Mouse (Mus musculus) CH12F3 (cell line): ENCODE measurements around the gene Chchd6.

ENCODE experiments used
- in situ Hi-C: fragments of 300-500 bp; cut with MboI; formaldehyde crosslinking; loops from 2 replicates; pipeline ENCODE4 v1.14.3; 2020; ENCODE audit warnings: low sequenced_read_pairs

Gene Chchd6

DNA sequence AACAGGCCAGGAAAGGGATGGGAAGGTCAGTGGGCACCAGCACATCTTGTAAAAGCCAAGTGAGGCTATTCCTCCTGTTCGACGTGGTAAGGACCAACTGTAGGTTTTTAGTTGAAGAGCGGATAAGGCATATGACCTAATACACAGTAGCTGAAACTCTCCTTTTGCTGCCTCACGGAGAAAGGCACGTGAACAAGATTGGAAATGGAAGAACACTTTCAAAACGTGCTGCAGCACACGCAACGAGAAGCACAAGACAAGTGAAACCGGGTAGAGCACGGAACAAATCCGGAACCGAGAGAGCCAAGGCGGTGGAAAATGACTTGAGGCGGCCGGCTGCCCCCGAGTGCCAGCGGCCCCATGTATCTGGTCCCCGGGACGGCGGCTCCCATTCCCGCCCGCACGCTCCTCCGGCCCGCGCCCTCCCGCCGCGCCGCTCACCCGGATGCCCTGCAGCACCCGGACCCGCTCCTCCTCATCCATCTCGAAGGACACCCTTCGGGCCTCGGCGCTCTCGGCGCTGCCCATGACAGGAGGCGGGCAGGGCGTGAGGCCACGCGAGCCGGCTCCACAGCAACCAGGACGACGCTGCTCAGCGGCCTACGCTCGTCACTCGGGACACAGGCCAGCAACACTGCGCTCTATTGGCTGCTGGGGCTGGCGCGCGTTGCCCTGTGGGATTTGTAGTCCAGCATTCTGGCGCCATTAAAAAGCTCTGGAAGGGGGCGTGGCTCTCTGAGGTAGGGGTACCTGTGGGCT lies at the start of gene Chchd6:
Chchd6 (minus strand) TSS at position 635 of the 759 bp plus-strand sequence.
- in situ Hi-C loops: no loop called here

GRCm38 (mm10) chr6:89644271-89645075 lies 49.0 kb upstream of the Chchd6 start:
- in situ Hi-C loops: no loop called here

DNA sequence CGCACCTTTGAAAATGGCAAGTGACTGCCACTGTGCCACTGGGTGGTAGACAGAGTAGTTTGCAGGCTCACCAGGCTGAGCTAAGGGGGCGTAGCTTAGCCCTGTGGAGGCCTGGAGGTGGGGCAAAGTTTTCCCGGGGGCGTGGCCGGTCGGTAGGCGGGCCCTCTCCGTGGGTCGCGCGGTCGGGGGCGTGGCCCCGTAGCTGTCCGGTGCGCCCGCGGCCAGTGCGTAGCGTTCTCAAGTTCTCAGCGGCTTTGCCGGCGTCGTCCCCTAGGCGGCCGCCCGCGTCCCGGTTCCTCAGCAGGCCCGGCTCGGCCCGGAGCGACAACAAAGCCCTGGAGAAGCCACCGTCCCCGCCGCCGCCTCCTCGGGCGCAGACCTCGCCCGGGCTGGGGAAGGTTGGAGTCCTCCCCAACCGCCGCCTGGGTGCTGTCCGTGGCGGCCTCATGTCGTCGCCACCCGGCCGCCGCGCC lies 48.4 kb upstream of the Chchd6 start, which contains the start of gene Txnrd3:
Txnrd3 (plus strand) TSS at position 191 of the 473 bp plus-strand sequence.
- in situ Hi-C loops: no loop called here

- in situ Hi-C loops: no loop called here
These were observed 43.6 kb upstream of the Chchd6 start for GRCm38 (mm10) chr6:89639025-89639424.

DNA sequence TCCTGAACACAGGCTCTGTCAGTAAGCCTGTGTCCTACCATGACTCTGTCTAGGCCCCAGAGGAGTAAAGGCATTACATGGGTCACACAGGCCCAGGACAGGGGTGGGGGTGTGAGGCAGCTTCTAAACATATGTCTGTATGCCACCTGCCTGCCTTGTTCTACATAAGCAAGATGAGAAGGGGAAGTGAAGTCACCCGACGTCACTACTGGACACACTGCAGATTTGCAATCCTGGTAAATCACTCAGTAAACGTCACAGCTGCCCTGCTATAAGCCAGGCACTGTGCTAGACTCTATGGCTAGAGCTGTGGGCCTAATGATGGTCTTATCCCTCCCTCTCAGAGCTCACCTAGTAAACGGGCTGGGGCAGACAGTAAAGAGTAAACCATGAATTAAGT lies 42.5 kb upstream of the Chchd6 start:
- in situ Hi-C loops: no loop called here

GRCm38 (mm10) chr6:89634400-89634799 lies 38.9 kb upstream of the Chchd6 start:
- in situ Hi-C loops: no loop called here

DNA sequence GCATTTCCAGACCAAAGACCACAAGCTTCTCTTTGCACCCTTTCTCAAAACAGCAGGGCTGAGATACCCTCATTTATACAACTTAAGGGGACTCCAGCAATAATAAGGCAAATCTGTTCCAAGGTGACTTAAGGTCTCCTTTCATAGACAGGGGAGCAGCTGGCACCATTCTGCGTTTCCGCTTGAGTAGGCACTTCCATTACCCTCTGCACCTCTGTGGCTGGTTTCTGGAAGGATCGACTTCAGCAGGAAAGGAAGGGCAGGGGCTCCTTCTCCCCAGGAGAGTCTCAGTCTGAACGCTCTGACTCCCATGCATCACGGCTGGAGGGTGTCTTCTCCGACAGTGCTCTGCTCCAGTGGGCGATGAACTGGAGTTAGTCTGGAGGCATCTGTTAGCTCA lies 37.7 kb upstream of the Chchd6 start:
- in situ Hi-C loops: no loop called here

- in situ Hi-C loops: no loop called here
These were observed 36.5 kb upstream of the Chchd6 start for GRCm38 (mm10) chr6:89631809-89632562.

- in situ Hi-C loops: no loop called here
These were observed 32.8 kb upstream of the Chchd6 start for GRCm38 (mm10) chr6:89628045-89628785.

GRCm38 (mm10) chr6:89622647-89623046 lies 27.2 kb upstream of the Chchd6 start:
- in situ Hi-C loops: no loop called here

- in situ Hi-C loops: no loop called here
These were observed 19.9 kb upstream of the Chchd6 start for GRCm38 (mm10) chr6:89615373-89615755.

- in situ Hi-C loops: no loop called here
These were observed 19.3 kb upstream of the Chchd6 start for GRCm38 (mm10) chr6:89614596-89615372.

- in situ Hi-C loops: no loop called here
These were observed 18.6 kb upstream of the Chchd6 start for GRCm38 (mm10) chr6:89614107-89614471.

GRCm38 (mm10) chr6:89613336-89614106 lies 18.1 kb upstream of the Chchd6 start:
- in situ Hi-C loops: no loop called here

DNA sequence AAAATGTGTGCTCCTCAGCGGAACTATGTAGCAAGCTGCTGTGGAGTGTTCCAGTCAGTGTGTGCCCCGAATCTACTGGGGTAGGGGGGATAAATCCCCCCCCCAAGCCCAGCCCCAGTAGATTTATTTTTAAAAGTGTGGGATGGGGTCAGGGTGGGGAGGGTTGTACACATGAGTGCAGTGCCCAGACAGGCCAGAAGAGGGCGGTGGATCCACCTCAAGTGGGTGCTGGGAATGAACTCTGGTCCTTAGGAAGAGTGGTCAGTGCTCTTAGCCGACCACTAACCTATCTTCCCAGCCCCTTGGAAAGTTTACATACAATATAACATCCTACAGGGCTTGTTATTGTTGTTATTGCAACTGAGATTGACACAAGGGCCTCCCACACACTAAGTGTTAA lies 12.5 kb upstream of the Chchd6 start:
- in situ Hi-C loops: no loop called here

GRCm38 (mm10) chr6:89606096-89606495 lies 10.6 kb upstream of the Chchd6 start:
- in situ Hi-C loops: no loop called here

DNA sequence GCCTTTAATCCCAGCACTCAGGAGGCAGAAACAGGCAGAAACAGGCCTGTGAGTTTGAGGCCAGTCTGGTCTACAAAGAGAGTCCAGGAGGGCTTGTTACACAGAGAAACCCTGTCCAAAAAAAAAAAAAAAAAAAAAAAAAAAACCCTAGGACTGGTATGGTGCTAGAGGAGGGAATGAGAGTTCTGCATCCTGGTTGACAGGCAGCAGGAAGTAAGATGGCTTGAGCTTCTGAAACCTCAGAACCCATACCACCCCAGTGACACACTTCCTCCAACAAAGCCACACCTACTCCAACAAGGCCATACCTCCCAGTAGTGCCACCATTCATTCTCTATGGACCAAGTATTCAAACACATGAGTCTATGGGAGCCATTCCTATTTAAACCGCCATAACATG lies 1.1 kb upstream of the Chchd6 start:
- in situ Hi-C loops: no loop called here

DNA sequence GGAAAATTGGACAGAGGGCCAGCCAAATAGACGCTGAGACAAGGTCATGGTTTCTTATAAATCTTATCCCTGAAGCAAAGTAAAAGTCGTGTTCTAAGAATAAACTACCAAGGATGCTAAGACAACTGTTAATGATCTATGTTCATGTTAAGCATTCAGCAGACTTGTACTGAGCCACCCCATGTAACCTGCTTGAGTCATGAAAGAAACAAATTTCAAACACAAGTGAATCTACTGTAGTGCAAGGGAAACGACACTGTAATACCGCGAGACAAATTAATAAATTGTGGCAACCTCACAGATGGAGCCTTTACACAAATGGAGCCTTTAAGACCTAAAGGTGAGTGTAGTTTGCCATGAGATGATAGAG lies 310 bp upstream of the Chchd6 start:
- in situ Hi-C loops: no loop called here

DNA sequence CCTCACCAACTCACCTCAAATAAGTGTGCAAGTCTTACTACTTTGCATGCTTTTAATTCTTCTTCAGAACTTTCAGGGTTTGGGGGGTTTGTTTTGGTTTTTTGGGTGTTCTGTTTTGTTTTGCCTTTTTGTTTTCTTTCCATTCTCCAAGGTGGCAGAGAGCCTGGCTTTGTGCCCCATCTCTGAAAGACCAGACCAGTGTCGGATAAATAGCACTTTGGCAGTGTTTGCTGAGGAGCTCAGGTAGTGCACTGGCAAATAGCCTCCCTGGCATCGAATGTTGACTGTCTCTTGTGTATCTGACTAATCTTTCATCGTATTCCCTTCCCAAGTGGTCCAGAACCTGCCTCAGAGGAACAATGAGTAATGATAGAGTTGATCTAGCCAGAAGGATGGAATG lies 3.4 kb downstream of the Chchd6 start:
- in situ Hi-C loops: no loop called here
